Mouse (Mus musculus) gonadal fat pad, adult 2 months (tissue): ENCODE data around the gene Defb19. TPM values are rescaled to one million over a fixed set of nuclear protein-coding genes. Genes with fewer than 3 reads are reported as not detected.

Experiments used
- DNase-seq: peaks from one replicate; pipeline ENCODE4 v3.0.0-alpha.2; 2012; ENCODE audit warnings: low read depth
- polyA plus RNA-seq: library from polyadenylated mRNA; depleted of rRNA; stranded (reverse); fragments of >200 nt; gene quantifications from 2 replicates; pipeline ENCODE4 v1.2.3, GENCODE M21; 2012; rRNA removed

Gene Defb19
- polyA plus RNA-seq, 1 experiment = 11.3 TPM

DNA sequence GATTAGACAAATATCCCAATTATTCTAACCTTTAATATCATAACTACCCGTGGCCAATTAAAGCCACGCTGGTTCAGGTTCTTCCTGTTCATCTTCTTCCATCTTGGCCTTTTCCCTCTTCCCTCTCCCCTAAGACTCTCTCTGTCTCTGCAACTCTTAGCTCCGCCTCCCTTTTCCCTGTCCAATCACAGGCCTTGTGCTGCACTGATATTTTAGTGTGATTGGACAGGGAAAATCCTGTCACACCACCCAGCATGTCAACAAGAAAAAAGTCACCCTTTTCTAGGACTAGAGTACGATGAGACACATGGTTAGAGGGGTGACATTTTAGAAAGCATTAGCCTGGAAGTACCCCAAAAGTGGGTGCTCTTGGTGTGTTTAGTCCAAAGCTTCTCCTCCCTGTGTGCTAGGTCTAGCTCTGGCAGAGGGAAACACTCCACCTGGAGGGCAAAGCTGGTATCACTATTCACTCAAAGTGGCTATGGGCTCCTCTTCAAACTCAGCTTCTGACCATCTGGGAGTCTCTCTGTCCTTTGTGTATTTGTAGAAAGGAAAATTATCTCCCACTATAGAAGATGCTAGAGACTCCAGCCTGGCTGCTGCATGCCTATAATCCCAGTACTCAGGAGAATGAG lies 6.9 kb upstream of the Defb19 start:
- DNase-seq = no peak

DNA sequence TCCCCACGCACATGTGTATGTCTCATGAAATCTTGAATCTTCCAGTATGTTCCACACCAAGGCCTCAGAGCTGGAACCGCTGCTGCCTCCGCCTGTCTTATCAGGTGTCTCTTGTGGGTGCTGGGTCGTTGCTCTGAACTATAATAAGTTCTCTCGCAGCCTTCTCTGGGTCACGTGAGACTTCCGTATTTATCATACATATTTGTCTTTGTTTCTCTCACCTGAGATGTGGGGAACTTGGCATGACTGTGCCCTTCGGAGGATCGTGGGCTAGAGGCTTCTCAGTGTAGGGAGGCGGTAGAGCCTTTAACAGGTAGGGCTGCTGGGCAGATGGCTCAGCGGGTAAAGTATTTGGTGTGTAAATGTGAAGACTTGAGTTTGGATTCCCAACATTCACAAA lies 500 bp upstream of the Defb19 start:
- DNase-seq = no peak

DNA sequence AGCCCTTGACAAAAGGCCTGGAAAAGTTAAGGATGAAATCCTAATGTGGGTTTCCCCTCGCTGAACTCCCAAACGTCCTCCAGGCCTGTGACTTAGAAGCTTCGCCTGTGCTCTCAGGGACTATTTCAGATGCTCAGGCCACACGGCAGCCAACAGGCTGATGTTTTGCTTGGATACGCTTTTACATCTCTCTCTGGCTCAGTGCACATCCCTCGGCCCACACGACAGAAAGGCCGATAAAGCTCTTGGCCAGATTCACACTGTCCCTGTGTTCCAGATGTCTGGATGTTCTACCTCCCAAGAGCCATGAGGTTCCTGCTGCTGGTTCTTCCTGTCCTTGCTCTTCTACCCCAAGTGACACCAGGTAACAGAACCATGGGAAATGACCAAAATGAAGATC lies 6.6 kb downstream of the Defb19 start:
- no peak for DNase-seq

DNA sequence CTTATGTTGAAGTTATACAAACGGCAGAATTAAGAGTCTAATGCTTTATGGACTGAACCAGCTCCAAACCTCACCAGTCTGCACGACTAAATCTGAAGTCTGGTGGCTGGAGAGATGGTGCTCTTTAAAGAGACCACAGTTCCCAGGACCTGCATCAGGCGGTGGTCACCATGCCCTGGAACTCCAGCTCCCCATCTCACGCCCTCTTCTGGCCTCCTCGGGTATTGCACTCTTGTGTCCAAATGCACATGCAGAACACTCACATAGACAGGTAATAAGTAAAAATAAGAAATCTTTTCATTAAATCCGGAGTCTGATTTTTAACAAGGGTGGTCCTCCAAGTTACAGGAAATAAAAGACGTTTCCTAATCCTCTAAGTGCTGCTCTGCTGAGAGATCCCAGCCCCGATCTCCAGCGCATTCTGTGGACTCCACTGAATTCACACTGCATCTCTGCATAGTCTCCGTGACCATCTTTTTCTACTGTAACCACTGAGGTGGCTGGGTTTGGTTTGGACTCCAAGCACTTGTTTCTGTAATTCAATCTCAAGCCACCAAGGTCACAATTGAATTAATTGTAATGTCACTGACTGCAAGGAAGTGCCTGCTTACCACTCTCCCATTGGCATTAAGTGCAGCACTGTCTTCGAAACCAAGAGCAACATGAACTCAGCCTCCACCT lies 7.9 kb downstream of the Defb19 start, which contains the start of gene Defb21:
TSS of gene Defb21 (plus strand) at position 631 of the 681 bp plus-strand sequence.
- DNase-seq = no peak

DNA sequence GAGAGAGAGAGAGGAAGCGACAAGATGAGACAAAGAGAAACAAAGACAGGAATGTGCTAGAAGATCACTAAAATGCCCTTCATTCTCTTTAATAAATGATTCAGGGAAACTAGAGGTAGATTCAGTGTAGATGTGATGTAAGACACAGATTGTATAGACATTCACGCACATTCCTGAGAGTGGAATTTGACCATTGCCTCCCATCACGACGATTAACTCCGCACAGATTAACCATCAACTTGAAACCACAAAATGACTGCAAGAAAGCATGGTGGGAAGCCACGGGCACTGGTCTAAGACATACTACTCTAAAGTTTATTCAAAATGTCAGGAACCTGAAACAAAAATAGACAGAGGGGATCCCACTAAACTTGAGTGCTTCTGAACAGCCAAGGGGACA lies 9.8 kb downstream of the Defb19 start:
- no peak for DNase-seq

DNA sequence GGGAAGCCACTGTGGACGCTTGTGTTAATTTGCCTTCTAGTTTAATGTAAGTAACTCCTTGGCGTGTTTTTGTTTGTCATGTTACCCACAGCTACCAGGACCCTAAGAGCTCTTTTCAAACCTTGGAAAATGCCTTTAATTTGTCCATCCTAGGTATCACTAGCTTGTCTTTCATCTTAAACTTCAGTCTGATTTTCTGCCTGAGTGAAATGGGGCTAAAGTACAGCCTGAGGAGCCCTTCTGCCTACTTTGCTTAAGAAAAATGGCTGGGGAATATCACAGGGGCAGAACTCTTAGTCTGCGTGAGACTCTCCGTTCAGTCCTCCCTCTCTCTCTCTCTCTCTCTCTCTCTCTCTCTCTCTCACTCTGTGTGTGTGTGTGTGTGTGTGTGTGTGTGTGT lies 10.2 kb downstream of the Defb19 start:
- DNase-seq = no peak

DNA sequence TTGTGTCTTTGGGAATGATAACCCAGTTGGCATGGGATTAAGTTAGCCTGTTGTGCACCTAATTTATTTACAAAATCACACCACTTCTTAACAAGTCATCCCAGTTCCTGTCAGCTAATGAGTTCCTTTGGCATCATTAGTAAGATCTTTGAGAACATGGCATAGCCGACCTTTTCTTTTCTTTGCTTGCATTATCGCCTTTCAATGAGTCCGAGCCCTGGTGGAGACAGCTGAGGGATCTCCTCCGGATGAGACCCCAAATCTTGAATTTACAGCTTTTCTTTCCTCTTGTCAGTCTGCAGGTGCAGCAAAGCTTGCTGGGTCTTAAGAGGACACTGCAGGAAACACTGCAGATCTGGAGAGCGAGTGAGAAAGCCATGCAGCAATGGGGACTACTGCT lies 11.1 kb downstream of the Defb19 start, which contains the start of gene Gm17416:
TSS of gene Gm17416 (plus strand) at position 301 of the 400 bp plus-strand sequence.
- DNase-seq = no peak

DNA sequence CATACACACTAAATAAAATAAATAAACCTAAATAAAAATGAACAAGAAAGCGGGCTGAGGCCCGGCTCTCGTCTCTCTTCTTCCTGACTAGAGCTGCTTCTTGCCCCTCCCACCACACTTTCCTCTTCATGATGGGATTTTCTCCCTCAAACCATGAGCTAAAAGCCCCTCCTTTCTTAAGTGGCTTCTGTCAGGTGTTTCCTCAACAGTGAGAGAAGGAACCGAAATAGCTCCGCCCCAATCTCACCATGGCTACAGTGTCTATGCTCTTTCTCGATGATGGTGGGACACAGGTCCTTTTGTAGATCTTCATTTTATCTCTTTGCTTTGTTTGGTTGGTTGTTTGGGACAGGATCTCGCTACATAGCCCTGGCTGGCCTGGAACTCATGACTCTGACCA lies 23.5 kb downstream of the Defb19 start:
- no peak for DNase-seq

DNA sequence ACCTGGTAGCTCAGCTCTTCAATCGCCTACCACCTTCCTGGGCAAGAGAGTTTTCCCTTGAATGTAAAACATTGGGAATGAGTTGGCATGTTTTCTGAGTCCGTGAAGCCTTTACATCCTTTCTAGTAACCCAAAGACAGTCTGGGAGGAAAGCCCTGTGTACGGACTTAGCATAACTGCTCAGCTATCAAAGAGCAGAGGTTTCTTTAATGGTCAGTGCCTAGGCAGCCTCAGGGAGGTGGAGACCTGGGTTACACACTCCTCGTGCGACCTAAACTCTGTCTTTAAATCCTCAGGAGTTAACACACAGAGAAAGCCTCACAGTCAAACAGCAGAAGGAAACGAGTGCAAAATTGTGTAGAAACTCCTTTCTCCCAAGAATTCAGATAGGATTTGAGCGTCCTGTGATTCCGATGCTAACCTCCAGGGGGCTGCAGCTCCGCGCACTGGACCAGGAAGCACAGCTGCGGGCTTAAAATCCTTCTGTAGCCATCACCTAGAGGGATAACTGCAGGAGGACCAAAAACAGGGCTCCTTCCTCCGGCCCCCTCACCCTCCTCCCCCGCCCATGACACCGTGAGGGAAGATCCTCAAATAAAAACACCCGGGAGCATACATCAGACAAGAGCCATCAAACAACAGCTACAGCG lies 26.2 kb downstream of the Defb19 start:
- no peak for DNase-seq

DNA sequence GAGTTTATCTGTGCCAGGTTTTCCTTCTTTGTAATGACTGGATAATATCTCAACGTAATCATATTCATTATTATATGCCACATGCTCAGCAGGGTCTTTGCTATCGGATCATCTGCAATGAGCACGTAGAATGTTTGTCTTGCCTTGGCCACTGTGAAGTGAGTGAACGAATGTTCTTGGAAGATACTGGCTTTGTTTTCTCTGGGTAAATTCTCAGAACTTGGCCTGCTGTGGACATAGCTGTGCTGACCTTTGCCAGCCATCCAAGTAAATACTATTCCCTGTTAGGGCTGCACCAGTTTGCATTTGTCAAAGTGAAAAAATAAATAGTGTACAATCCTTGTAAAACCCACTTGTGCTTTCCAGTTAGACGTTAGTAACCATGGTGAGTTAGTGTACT lies 32.0 kb downstream of the Defb19 start:
- DNase-seq = no peak

DNA sequence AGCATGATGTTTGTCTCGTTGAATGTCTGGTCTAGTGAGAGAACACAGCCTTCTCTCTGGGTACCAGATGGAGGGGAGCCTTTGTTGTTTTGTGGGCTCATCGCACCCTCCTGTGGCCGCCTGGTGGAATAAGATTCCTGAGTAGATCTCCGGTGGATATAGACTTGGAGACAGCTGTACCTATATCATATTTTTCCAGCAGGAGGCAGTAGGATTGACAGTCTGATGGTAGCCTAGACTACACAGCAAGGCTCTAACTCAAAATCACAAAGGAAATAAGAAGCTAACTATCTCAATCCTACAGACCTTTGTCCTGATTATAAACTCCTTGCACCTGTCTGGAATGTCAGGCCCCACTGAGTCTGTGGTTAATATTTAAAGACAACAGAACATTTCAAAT lies 35.4 kb downstream of the Defb19 start:
- no peak for DNase-seq

DNA sequence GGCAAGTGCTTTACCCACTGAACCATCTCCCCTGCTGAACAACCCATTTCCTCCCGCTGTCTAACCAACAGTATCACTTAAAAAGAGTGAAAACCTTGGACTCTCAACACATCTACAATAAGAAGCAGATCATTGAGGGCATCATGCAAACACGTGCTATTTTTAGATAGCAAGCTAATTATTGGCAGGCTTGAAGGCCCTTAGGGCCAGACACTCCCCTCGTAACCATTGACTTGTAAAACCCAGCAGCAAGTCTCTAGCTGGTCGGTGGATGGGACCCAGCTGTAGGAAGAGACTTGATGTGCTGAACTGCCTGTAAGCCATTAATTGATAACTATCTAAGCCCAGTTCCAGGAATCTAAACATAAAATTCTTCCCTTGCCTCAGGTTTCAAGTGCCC lies 36.6 kb downstream of the Defb19 start:
- DNase-seq = no peak

DNA sequence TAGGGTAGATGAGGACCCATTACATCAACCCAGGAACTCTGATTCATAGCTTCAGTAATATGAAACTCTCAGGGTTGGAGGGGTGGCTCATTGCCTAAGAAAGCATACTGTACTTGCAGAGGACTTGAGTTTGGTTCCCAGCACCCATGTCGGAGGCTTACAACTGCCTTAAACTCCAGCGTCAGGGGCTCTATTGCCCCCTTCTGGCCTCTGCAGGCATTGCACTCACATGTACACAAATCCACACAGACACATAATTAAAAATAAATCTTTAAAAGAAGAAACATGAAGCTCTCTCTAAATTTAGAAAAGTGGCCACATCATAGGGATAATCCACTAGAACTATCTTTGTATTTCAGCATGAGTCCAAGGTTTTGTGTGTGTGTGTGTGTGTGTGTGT lies 37.2 kb downstream of the Defb19 start:
- no peak for DNase-seq

DNA sequence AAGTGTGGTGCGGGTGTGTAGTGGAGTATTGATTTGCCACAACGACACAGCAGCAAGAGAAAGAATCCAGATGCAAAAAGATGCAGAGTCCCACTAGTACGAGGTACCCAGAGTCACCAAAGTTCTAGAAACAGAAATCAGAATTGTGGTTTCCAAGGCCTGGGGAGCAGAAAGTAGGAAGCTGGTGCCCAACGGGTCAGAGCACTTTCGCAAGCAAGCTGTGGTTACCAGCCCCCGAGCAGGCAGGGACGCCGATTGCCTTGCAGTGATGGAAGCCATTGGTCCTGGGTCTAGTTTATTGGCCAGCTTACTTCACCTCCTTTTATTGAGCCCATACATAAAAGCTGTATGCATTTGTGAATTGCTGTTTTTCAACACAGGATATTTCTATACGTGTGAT lies 38.1 kb downstream of the Defb19 start:
- DNase-seq = no peak

DNA sequence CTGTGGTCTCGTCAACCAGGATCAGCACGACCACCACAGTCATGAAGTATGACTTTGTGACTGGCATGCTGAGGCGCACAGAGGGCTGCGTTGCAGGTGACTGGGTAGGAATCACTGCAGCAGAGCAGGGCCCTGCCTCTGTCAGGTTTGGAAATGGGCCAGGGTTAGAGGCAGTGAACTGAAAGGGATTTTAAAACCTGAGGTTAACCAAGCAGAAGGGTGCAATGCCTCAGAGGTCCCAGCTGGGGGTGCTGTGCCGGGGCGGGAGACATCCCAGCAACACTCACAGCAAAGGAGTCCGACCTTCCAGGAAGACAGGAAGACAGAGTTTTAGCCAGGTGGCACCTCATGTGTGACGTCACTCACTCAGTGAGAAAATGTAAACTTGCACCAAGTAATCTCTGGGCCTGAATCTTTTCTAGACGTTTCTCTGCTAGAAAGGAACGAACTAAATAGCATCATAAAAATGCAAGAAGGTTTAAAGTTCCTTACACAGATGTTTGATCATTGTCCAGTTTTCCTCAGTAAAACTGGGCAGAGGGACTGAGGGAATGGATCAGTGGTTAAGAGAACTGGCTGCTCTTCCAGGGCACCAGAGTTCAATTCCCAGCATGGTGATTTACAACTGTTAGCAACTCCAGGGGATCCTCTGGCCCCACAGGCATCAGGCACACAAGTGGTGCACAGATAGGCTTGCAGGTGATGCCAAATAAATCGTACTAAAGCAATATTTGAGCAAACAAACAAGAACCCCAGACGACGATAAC lies 40.0 kb downstream of the Defb19 start, which contains the start of gene Defb29:
TSS of gene Defb29 (minus strand) at position 155 of the 767 bp plus-strand sequence.
- no peak for DNase-seq

Other genes with a start within 250 kb of the Defb19 start
- 140 and 169 TPM in 2 replicates for gene Rbck1, start 247.7 kb downstream of the Defb19 start, polyA plus RNA-seq
- gene Trib3, start 236.3 kb downstream of the Defb19 start, polyA plus RNA-seq = 3.6 and 4.3 TPM in 2 replicates
- 0.07 and 0.08 TPM in 2 replicates for gene Nrsn2, start 203.7 kb downstream of the Defb19 start, polyA plus RNA-seq
- 14.0 and 20.1 TPM in 2 replicates for gene Sox12, start 182.2 kb downstream of the Defb19 start, polyA plus RNA-seq
- 4.0 and 5.6 TPM in 2 replicates for gene Zcchc3, start 165.3 kb downstream of the Defb19 start, polyA plus RNA-seq
- gene 6820408C15Rik, start 164.7 kb downstream of the Defb19 start, polyA plus RNA-seq = 1.5 and 3.9 TPM in 2 replicates
- 374 and 466 TPM in 2 replicates for gene Defb23, start 115.7 kb downstream of the Defb19 start, polyA plus RNA-seq
- 2,505 and 2,619 TPM in 2 replicates for gene Defb20, start 103.2 kb downstream of the Defb19 start, polyA plus RNA-seq
- gene Defb22, start 90.2 kb downstream of the Defb19 start, polyA plus RNA-seq = 427 and 445 TPM in 2 replicates
- gene Defb26, start 68.6 kb downstream of the Defb19 start, polyA plus RNA-seq = 162 and 254 TPM in 2 replicates
- gene Defb28, start 62.1 kb downstream of the Defb19 start, polyA plus RNA-seq = 568 and 1,189 TPM in 2 replicates
- gene Defb29, start 40.2 kb downstream of the Defb19 start, polyA plus RNA-seq = 275 and 317 TPM in 2 replicates
- gene Gm17416, start 11.0 kb downstream of the Defb19 start, polyA plus RNA-seq = under 0.01 and 893 TPM in 2 replicates
- gene Defb21, start 7.6 kb downstream of the Defb19 start, polyA plus RNA-seq = 358 and 473 TPM in 2 replicates
- gene Defb45, start 19.1 kb upstream of the Defb19 start, polyA plus RNA-seq = 162 and 204 TPM in 2 replicates
- gene Defb36, start 24.0 kb upstream of the Defb19 start, polyA plus RNA-seq = 5.4 and 9.0 TPM in 2 replicates
- 6,893 and 7,961 TPM in 2 replicates for gene Defb25, start 42.7 kb upstream of the Defb19 start, polyA plus RNA-seq
- 41.5 and 49.3 TPM in 2 replicates for gene Rem1, start 46.6 kb upstream of the Defb19 start, polyA plus RNA-seq
- 162 and 163 TPM in 2 replicates for gene H13, start 89.1 kb upstream of the Defb19 start, polyA plus RNA-seq
- 7.6 and 9.0 TPM in 2 replicates for gene Mcts2, start 106.7 kb upstream of the Defb19 start, polyA plus RNA-seq
- gene Id1, start 155.9 kb upstream of the Defb19 start, polyA plus RNA-seq = 78.7 and 137 TPM in 2 replicates
- 3.8 and 6.0 TPM in 2 replicates for gene Cox4i2, start 173.9 kb upstream of the Defb19 start, polyA plus RNA-seq